Mouse (Mus musculus): Measurements from ENCODE around the gene Myl3.

GRCm38 (mm10) chr9:110745752-110746151 lies 4.1 kb downstream of the Myl3 start:
- TF ChIP-seq CTCF (IDR thresholded peaks at IDR 0.05; ENCODE audit: low read depth, low read length), result no peak
- no peak for TF ChIP-seq GATA1 (IDR thresholded peaks at IDR 0.05; ENCODE audit: borderline replicate concordance, low read length)

All from G1E (cell line).